Mouse (Mus musculus) midbrain, embryonic 12.5 days (tissue): ENCODE data around the gene Prickle2. TPM values are rescaled to one million over a fixed set of nuclear protein-coding genes. Genes with fewer than 3 reads are reported as not detected.

Experiments
- polyA plus RNA-seq: library from polyadenylated mRNA; unstranded; fragments of >200 nt; fragmentation: Nextera tagmentation; extraction: Ambion mirVana; gene quantifications from 2 replicates; pipeline ENCODE4 v1.2.1, GENCODE M21; 2016

The Prickle2 gene
- polyA plus RNA-seq, 1 experiment from 2014 or later: 12.1 TPM

Other genes with a start within 250 kb of the Prickle2 start
- gene A730049H05Rik, start 110.3 kb upstream of the Prickle2 start, polyA plus RNA-seq: 0.21 and 0.29 TPM in 2 replicates
- gene Gm15737, start 163.2 kb upstream of the Prickle2 start, polyA plus RNA-seq: not detected in 2 replicates
- 1.1 and 1.7 TPM in 2 replicates for gene Adamts9, start 237.3 kb upstream of the Prickle2 start, polyA plus RNA-seq